Mouse (Mus musculus) 3T3-L1 (cell line): Measurements from ENCODE around the gene Zfand2a.

ENCODE experiments used
- DNase-seq: peaks from one replicate; pipeline ENCODE4 v3.0.0-alpha.2; 2015; ENCODE audit warnings: low read depth, low spot score

The Zfand2a gene

GRCm38 (mm10) chr5:139432747-139433508 lies 51.4 kb downstream of the Zfand2a start:
- DNase-seq, result no peak

- no peak for DNase-seq
Measured at GRCm38 (mm10) chr5:139432333-139432732, 52.0 kb downstream of the Zfand2a start.

- no peak for DNase-seq
Measured at GRCm38 (mm10) chr5:139429818-139430341, 54.5 kb downstream of the Zfand2a start.

- no peak for DNase-seq
Measured at GRCm38 (mm10) chr5:139427989-139428388, 56.4 kb downstream of the Zfand2a start.

- DNase-seq, result no peak
Measured at GRCm38 (mm10) chr5:139427001-139427400, 57.3 kb downstream of the Zfand2a start.

- DNase-seq, result peak; percentile 32
Measured at GRCm38 (mm10) chr5:139425198-139425597, 59.2 kb downstream of the Zfand2a start.

- peak; percentile 91 for DNase-seq
Measured at GRCm38 (mm10) chr5:139423026-139423865, 61.1 kb downstream of the Zfand2a start, which contains the start of gene Gper1. Gene Gper1, plus strand, starts transcription at chr5:139423151.
